Mouse (Mus musculus) hindbrain, embryonic 10.5 days (tissue): ENCODE measurements around the gene Rad51. TPM values are rescaled to one million over a fixed set of nuclear protein-coding genes. Genes with fewer than 3 reads are reported as not detected.
A peak's percentile ranks its signal among the peaks of the same experiment; 100 is the strongest.

Source experiments
- DNase-seq: peaks from one replicate; pipeline ENCODE4 v3.0.0-alpha.2; 2017; ENCODE audit warnings: low spot score
- H3K27ac ChIP-seq: fragments of 300-500 bp; sonication (generic); 2 replicates; pipeline ENCODE4 v1.5.1; 2016; ENCODE audit warnings: mild to moderate bottlenecking, moderate library complexity
- H3K27me3 ChIP-seq: fragments of 300-500 bp; sonication (generic); 2 replicates; pipeline ENCODE4 v1.6.1; 2016; ENCODE audit warnings: mild to moderate bottlenecking; ENCODE audit not compliant: poor library complexity, insufficient read depth, severe bottlenecking
- H3K36me3 ChIP-seq: fragments of 300-500 bp; sonication (generic); 2 replicates; pipeline ENCODE4 v1.6.1; 2016; ENCODE audit warnings: mild to moderate bottlenecking, moderate library complexity
- H3K4me1 ChIP-seq: fragments of 300-500 bp; sonication (generic); replicated peaks from 2 replicates; pipeline ENCODE4 v1.6.1; 2016; ENCODE audit warnings: mild to moderate bottlenecking
- H3K4me3 ChIP-seq: fragments of 300-500 bp; sonication (generic); 2 replicates; pipeline ENCODE4 v1.5.1; 2016; ENCODE audit warnings: mild to moderate bottlenecking, moderate library complexity
- H3K9me3 ChIP-seq: fragments of 300-500 bp; sonication (generic); 2 replicates; pipeline ENCODE4 v1.6.1; 2016; ENCODE audit warnings: mild to moderate bottlenecking, moderate library complexity
- WGBS: fragments of 180-500 bp; shearing (Covaris S2); methylation state at CpG from one replicate; pipeline ENCODE4 v1.1.7; 2016; 5-methylcytosine and 5-hydroxymethylcytosine counted together
- polyA plus RNA-seq: library from polyadenylated mRNA; unstranded; fragments of >200 nt; fragmentation: Nextera tagmentation; extraction: Ambion mirVana; gene quantifications from 2 replicates; pipeline ENCODE4 v1.2.1, GENCODE M21; 2016

The Rad51 gene
- polyA plus RNA-seq, result 61.6 and 87.3 TPM in 2 replicates

DNA sequence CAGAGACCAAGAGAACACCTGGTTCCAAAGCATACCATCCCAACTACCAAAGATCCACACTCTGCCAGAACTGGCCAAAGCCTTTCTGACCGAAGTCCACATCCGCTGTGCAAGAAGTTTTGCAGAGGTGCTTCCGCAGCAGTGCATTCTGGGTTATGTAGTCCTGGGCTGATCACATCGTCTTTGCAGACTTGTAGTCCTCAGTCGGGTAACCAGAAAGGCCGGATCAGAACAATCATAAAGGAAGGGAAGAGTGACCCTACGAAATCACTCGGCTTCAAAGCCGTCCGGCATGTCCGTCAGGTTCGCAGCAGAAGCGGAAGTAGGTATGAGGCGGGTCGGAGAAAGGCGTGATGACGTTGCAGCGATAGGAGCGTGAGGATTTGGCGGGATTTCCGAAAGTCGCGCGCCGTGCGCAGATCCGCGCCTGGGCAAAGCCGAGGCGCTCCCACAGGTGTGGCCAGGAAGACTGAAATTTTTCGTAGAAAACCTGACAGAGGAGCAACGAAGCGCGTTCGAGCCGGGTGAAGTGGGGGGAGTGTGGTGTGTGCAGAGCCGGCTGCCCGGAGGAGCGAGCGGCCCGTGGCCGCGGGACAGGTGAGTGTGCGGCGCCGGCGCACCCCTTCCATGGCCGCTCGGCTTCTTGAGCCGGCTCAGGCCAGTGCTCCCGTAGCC, at the start of gene Rad51:
Gene Rad51, plus strand, starts transcription at position 356 of the 675 bp plus-strand sequence.
- under 1% methylated on average over 51 of the region's 51 CpGs for WGBS
- Histone ChIP-seq H3K4me3 (peak within 1 kb of the TSS; percentile 79), H3K4me1 (peaks cover 19% of the 10 kb centered on the region), H3K9me3 (no peaks in the 10 kb centered on the region), H3K36me3 (peaks cover 35% of the 10 kb centered on the region), H3K27me3 (no peaks in the 10 kb centered on the region), H3K27ac (peak within 1 kb of the TSS; percentile 92)
- DNase-seq, result peak; percentile 89

DNA sequence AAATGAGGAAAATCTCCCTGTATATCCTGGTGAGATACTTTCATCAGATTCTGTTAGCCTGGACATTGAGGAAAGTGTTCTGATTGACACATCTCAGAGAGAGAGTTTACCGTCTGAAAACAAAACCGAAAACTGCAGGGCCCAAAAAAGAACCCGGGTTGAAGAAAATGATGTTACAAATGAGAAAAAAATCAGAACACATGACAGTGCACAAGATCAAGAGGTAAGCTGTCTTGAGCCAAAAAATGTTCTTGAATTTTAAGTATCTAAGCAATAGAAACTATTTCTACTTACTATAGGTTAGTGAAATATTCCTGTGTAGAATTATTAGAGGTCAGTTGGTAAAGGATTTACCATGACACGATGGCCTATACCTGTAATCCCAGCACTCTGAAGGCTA, 40.2 kb upstream of the Rad51 start:
- no peaks in the 10 kb centered on the region for H3K27me3 ChIP-seq
- DNase-seq, result no peak
- 96% methylated on average over 4 of the region's 4 CpGs for WGBS
- H3K27ac ChIP-seq, result no peak overlapping the region
- no peaks in the 10 kb centered on the region for H3K9me3 ChIP-seq
- no peak overlapping the region for H3K4me3 ChIP-seq
- peaks cover 59% of the 10 kb centered on the region for H3K36me3 ChIP-seq
- no peaks in the 10 kb centered on the region for H3K4me1 ChIP-seq

DNA sequence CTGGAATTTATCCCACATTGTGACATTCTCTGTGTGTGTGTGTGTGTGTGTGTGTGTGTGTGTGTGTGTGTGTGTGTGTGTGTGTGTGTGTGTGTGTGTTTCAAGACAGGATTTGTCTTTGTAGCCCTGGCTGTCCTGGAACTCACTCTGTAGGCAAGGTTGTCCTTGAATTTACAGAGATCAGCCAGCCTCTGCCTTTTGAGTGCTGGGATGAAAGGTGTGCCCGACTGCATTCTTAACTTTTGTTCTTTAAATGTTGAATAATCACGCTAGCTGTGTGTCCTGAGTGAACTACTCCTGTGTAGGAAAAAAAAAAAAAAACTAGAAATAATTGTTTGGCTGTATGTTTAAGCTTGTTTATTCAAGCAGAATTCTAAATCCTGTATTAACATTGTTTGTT, 26.4 kb upstream of the Rad51 start:
- DNase-seq, result no peak
- Histone ChIP-seq H3K4me1 (no peaks in the 10 kb centered on the region), H3K9me3 (no peaks in the 10 kb centered on the region), H3K4me3 (no peak overlapping the region), H3K27me3 (no peaks in the 10 kb centered on the region), H3K27ac (no peak overlapping the region), H3K36me3 (peaks cover 86% of the 10 kb centered on the region)
- 92% methylated on average over 2 of the region's 2 CpGs for WGBS

DNA sequence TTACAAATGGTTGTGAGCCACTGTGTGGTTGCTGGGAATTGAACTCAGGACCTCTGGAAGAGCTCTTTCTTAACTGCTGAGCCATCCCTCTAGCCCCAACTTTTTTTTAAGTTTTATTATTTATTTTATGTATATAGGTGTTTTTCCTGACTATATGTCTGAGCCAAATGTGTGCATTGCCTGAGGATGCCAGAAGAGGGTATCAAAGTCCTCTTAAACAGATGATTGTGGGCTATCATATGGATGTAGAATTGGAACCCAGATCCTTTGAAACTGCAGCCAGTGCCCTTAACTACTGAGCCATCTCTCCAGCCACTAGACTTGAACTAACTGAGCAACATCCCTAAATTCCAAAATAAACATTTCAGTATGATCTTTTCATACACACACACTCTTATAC, 11.0 kb upstream of the Rad51 start:
- DNase-seq, result no peak
- H3K9me3 ChIP-seq, result no peaks in the 10 kb centered on the region
- no peak overlapping the region for H3K27ac ChIP-seq
- peaks cover 76% of the 10 kb centered on the region for H3K36me3 ChIP-seq
- no peak overlapping the region for H3K4me3 ChIP-seq
- no peaks in the 10 kb centered on the region for H3K4me1 ChIP-seq
- H3K27me3 ChIP-seq, result no peaks in the 10 kb centered on the region

DNA sequence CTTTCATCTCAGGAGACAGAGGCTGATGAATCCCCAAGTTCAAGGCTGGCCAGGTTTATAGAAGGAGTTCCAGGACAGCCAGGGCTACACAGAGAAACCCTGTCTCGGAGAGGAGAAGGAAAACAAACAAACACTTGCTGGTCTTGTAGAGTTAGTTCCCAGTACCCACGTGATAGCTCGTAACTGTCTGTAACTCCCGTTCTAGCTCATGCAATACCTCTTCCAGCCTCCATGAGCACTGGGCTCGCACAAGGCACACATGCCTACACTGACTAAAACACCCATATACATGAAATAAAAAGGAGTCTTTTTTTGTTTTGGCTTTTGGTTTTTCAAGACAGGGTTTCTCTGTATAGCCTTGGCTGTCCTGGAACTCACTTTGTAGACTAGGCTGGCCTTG, 6.0 kb upstream of the Rad51 start:
- Histone ChIP-seq H3K4me1 (peaks cover under 1% of the 10 kb centered on the region; the same call in 1 of the 2 replicates), H3K4me3 (no peak overlapping the region), H3K36me3 (peaks cover 64% of the 10 kb centered on the region), H3K27ac (no peak overlapping the region), H3K9me3 (no peaks in the 10 kb centered on the region), H3K27me3 (no peaks in the 10 kb centered on the region)
- no peak for DNase-seq
- 79% methylated on average over 5 of the region's 5 CpGs for WGBS

DNA sequence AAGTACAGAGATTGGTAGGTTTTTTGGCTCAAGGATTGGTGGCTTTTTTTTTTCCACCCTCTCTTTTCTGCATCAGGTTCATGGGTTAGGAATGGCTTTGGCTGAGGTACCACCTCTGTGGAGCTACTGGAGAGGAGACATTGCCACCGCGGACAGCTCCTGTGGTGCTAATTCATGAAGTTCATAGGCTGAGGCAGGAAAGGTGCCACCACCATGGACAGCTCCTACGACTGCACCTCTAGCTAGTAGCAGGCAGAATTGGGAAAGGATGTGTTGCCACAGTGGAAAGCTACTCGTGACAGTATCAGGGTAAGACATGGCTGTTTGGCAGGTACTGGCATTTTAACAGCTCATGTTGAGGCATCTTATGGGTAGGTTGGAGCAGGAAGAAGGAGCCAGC, 4.0 kb upstream of the Rad51 start:
- Histone ChIP-seq H3K36me3 (peaks cover 44% of the 10 kb centered on the region), H3K27me3 (no peaks in the 10 kb centered on the region), H3K9me3 (no peaks in the 10 kb centered on the region), H3K4me3 (no peak overlapping the region), H3K4me1 (peaks cover 13% of the 10 kb centered on the region), H3K27ac (no peak overlapping the region)
- peak; percentile 31 for DNase-seq
- 66% methylated on average over 4 of the region's 4 CpGs for WGBS

DNA sequence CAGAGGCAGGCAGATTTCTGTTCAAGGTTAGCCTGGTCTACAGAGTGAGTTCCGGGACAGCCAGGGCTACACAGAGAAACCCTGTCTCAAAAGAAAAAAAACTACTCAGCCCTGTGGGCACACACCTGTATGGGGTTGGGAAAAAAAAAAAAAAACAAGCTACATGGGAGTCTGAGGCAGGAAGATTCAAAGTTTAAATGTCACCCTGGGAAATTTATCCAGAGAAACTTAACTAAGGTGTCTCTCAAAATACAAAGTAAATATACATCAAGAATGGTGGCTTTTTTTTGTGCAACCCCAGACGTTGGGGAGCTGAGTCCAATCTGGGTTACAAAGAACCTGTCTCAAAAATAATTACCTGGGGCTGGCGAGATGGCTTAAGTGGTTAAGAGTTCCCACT, 1.5 kb upstream of the Rad51 start:
- H3K9me3 ChIP-seq, result no peaks in the 10 kb centered on the region
- WGBS, result 91% methylated on average over 3 of the region's 3 CpGs
- peaks cover 19% of the 10 kb centered on the region for H3K4me1 ChIP-seq
- no peak overlapping the region for H3K27ac ChIP-seq
- H3K27me3 ChIP-seq, result no peaks in the 10 kb centered on the region
- no peak for DNase-seq
- no peak overlapping the region for H3K4me3 ChIP-seq
- peaks cover 29% of the 10 kb centered on the region for H3K36me3 ChIP-seq

DNA sequence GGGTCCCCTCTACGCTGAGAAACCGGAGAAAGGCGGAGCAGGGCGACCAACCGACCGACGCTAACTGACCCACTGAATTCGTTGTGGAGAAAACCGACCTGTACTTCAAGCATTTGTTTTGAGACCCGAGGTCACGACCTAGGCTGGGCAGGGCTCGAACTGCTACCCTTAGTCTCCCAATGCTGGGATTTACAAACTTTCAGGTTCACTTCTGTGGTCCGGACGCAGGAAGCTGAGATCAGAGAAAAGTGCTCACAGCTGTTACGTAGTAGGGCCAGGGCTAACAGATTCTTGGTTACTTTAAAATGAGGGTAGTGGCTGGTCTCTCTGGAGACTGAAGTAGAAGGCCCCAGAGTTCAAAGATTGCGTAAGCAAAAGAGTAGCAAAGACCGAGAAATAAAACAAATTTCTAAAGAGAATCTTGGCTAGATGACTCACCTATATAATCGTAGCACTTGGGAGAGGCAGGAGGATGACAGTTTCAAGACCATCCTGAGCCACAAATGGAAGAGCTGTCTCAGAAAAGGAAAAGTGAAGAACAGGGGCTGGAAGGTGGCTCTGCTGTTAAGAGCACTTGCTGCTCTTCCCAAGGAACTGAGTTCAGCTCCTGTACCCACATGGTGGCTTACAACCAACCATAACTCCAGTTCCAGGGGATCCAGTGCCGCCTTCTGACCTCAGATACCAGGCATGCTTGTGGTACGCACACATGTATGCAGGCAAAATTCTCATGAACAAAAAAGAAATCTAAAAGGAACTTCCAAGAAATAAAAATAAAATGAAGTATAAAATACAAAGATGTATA, 730 bp downstream of the Rad51 start:
- Histone ChIP-seq H3K4me3 (peak overlapping the region; percentile 79), H3K27ac (peak overlapping the region; percentile 92), H3K27me3 (no peaks in the 10 kb centered on the region), H3K36me3 (peaks cover 36% of the 10 kb centered on the region), H3K9me3 (no peaks in the 10 kb centered on the region), H3K4me1 (peaks cover 19% of the 10 kb centered on the region)
- 17% methylated on average over 20 of the region's 20 CpGs for WGBS
- no peak for DNase-seq

DNA sequence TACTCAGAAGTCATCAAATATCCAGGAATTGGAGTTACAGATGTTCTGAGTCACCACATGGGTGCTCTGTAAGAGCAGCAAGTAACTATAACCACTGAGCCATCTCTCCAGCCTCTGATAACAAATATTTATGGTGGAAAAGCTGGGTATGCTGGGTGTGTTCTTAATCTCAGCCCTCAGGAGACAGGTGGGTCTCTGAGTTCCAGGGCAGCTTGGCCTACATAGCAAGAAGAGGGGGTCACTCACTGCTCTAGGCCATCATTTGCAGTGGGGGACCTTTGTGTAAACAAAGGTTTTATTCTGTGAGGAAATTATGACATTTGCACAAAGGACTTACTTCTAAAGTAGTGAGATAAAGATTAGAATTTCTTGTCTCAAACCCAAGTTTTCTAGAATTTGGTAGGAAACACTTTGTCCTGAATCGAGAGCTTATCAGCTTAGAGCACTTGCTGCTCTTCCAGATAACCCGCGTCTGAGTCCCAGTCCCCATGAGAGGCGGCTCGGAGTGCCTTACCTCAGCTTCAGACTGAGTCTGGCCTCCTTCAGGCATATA, 23.8 kb downstream of the Rad51 start:
- no peak for DNase-seq
- Histone ChIP-seq H3K36me3 (peaks cover 100% of the 10 kb centered on the region), H3K27ac (no peak overlapping the region), H3K9me3 (no peaks in the 10 kb centered on the region), H3K4me1 (no peaks in the 10 kb centered on the region), H3K4me3 (no peak overlapping the region), H3K27me3 (no peaks in the 10 kb centered on the region)
- WGBS, result 86% methylated on average over 5 of the region's 5 CpGs

DNA sequence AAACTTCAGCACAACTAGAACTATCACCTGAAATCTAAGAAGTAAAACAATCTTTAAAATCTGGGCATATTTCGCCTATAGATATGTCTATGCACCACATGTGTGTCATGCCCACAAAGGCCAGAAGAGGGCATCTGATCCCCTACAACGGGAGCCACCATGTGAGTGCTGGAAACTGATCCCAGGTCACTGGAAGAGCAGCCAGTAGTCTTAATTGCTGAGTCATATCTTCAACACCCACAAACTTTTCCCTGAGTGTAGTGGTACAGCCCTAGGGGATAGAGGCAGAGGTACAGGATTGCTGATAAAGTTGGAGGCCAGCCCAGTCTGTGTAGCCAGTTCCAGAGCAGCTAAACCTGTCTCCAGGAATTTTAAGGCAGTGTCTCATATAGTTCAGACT, 32.6 kb downstream of the Rad51 start:
- DNase-seq, result no peak
- 87% methylated on average over 2 of the region's 2 CpGs for WGBS
- Histone ChIP-seq H3K9me3 (peaks cover 4% of the 10 kb centered on the region; the same call in 1 of the 2 replicates), H3K4me1 (no peaks in the 10 kb centered on the region), H3K36me3 (peaks cover 98% of the 10 kb centered on the region), H3K27me3 (no peaks in the 10 kb centered on the region), H3K27ac (no peak overlapping the region), H3K4me3 (no peak overlapping the region)

DNA sequence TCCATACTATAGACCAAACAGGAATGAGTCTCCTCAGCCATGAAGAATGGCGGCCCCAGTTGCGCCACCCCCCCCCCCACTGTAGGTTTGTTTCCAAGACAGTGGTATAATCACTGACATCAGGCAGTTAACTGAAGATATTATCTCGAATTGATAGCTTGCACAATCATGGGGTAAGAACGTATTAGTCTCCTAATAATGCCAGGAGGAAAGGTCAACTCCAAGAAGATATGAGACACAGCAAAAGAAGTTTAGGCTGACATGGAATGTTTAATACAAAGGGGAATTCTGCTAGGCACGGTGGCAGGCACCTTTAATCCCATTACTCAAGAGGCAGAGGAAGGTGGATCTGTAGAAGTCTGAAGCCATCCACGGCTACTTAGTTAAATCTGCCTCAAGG, 33.8 kb downstream of the Rad51 start:
- no peak overlapping the region for H3K4me3 ChIP-seq
- no peak overlapping the region for H3K27ac ChIP-seq
- H3K36me3 ChIP-seq, result peaks cover 98% of the 10 kb centered on the region
- no peaks in the 10 kb centered on the region for H3K27me3 ChIP-seq
- no peaks in the 10 kb centered on the region for H3K4me1 ChIP-seq
- H3K9me3 ChIP-seq, result peaks cover 4% of the 10 kb centered on the region; the same call in 1 of the 2 replicates
- DNase-seq, result no peak
- 90% methylated on average over 6 of the region's 6 CpGs for WGBS

DNA sequence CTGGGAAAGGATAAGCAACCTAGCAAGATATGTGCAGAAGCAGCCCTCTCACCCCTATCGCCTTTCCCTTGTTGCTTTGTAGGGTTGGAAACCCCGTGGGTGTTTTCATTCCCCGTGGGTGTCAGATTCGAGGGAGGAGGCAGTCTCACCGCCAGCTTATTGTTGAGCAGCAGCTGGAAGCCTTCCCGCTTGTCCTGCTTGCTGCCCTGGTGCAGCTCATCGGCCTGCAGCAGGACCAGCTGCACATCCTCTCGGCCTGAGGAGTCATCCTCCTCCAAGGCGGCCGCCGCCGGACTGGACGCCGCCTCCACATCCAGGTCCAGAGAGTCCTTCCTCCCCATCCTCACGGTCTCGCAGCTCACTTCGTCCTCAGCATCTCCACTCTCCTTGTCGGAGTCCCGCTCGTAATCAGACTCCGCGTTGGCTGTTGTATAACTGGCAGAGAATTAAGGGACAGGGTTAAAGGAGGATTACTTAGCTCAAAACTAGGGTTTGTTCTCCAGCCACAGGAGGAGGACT, 34.6 kb downstream of the Rad51 start:
- DNase-seq, result no peak
- peaks cover 98% of the 10 kb centered on the region for H3K36me3 ChIP-seq
- WGBS, result 83% methylated on average over 22 of the region's 22 CpGs
- H3K27ac ChIP-seq, result no peak overlapping the region
- H3K27me3 ChIP-seq, result no peaks in the 10 kb centered on the region
- H3K4me1 ChIP-seq, result no peaks in the 10 kb centered on the region
- peaks cover 4% of the 10 kb centered on the region; the same call in 1 of the 2 replicates for H3K9me3 ChIP-seq
- H3K4me3 ChIP-seq, result no peak overlapping the region

DNA sequence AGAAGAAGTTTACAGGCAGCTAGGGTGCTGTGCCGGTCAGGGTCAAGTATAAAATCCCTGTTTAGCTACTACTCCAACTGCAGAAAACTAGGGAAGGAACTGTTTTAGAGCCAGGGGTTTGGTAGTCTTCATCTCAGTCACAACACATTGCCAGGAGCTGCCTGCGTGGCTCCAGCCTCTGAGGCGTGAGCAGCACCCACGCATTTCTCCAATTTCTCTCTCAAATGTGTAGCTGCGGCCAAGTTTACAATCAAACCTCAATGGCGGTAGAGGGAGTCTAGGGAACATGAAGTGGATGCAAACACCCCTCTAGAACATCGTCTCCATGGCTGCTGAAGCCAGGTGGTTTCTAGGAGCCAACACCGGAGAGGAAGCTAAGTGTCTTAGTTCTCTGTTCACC, 35.2 kb downstream of the Rad51 start:
- Histone ChIP-seq H3K27me3 (no peaks in the 10 kb centered on the region), H3K36me3 (peaks cover 98% of the 10 kb centered on the region), H3K27ac (no peak overlapping the region), H3K9me3 (peaks cover 4% of the 10 kb centered on the region; the same call in 1 of the 2 replicates), H3K4me3 (no peak overlapping the region), H3K4me1 (no peaks in the 10 kb centered on the region)
- 92% methylated on average over 8 of the region's 8 CpGs for WGBS
- DNase-seq, result no peak
